Mouse (Mus musculus) B cell, adult 2 months (primary cell): ENCODE data around the gene Myl12a.

Source experiments
- DNase-seq, 2 experiments: peaks; one replicate each; pipeline ENCODE4 v3.0.0; 2022

Myl12a gene

GRCm38 (mm10) chr17:70986831-70987660 lies 15.6 kb downstream of the Myl12a start:
- DNase-seq: no peak

- no peak for DNase-seq
Observed at GRCm38 (mm10) chr17:70986355-70986740, 16.3 kb downstream of the Myl12a start.

- no peak for DNase-seq
Observed at GRCm38 (mm10) chr17:70985501-70986354, 16.9 kb downstream of the Myl12a start.

DNA sequence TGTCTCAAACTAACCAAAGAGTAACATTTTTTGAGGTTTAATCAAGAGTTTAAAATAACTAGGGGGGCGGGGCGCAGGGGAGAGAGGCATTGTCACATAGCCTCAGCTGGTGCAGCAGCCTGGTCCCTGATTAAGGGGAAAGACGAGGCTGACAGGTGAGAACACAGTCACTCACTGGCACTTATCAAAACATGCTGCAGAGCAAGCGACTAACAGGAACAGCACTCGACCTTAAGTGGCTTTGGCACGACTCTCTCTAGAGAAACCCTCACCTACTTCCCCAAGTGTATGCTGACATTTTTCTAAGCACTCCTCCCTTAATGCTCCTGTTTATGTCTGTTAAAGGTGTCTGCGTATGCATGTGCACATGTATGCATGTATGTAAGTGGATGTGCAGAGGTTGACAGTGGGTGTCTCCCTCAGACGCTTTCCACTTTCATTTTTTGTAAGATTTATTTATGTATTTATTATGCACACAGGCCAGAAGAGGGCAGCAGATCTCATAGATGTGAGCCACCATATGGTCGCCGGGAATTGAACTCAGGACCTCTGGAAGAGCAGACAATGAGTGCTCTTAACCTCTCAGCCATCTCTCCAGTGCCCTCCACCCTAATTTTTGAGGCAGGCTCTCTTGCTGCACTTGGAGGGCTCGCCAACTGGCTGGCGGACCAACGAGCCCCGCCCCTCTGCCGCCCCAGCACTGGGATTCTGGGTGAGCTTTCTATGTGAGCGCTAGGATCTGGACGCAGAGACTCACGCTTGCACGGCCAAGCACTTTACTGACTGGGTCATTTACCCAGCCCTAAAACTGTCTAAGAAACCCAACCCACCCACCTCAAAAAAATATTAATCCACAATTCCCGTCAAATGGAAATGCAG lies 23.1 kb downstream of the Myl12a start:
- no peak for DNase-seq

DNA sequence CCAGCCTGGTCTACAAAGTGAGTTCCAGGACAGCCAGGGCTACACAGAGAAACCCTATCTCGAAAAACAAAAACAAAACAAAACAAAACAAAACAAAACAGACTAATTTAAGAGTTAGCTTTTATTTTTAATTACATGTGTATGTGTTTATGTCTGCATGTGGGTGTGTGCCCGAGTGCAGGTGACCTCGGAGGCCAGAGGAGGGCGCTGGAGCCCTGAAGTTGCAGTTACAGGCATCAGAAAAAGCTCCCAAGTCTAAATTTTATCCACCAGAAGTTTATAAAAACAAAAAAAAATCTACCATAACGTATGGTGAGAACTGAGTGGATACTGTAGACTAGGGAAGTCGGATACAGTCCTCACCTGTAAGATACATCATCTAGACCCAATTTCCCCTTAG lies 24.9 kb downstream of the Myl12a start:
- peak; percentile 41 to 43 for DNase-seq

DNA sequence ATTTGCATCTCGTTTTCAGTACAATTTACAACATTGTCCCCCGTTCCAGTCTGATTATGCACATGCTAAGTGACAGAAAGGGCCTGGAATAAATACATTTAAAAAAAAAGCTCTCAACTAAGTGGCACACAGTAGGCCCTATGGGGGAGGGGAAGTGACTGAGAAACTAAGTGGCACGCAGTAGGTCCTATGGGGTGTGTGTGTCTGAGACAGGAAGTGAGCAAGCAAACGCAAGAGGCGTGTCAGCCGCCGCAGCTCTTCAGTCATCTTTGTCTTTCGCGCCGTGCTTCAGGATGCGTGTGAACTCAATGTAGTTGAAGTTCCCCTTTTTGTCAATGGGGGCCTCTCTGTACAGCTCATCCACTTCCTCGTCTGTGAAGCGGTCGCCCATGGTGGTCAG lies 28.6 kb downstream of the Myl12a start:
- DNase-seq: peak; percentile 79 to 82

GRCm38 (mm10) chr17:70973398-70973797 lies 29.3 kb downstream of the Myl12a start:
- no peak for DNase-seq

GRCm38 (mm10) chr17:70971206-70971605 lies 31.5 kb downstream of the Myl12a start:
- no peak for DNase-seq

DNA sequence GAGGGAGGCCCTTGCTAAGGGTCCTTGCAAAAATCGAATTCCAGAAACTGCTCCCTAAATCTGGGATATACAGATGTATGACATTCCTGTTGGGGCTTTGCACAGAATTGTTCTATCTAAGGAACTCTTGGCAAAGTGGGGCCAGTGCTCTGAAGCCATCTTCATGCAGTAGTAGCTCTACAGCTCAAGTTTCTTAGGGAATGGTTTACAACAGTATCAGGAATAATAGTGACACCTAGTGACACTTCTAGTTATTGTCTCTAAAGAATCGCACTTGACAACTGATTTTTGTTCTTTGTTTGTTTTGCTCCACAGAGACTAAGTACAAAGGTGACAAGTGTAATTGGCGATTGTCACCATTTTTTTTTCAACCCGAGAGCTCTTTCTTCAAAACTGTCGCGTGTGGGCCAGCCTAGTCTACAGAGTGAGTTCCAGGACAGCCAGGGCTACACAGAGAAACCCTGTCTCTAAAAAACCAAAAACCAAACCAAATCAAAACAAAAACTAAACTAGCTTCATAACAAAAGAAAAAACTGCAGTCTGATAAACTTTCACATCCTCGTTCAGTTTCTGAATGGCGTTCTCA lies 34.0 kb downstream of the Myl12a start:
- peak in 1 of 2 experiments; percentile 34 for DNase-seq

GRCm38 (mm10) chr17:70967646-70968045 lies 35.0 kb downstream of the Myl12a start:
- no peak for DNase-seq

GRCm38 (mm10) chr17:70967191-70967590 lies 35.5 kb downstream of the Myl12a start:
- DNase-seq: no peak

GRCm38 (mm10) chr17:70966126-70966525 lies 36.6 kb downstream of the Myl12a start:
- DNase-seq: no peak

DNA sequence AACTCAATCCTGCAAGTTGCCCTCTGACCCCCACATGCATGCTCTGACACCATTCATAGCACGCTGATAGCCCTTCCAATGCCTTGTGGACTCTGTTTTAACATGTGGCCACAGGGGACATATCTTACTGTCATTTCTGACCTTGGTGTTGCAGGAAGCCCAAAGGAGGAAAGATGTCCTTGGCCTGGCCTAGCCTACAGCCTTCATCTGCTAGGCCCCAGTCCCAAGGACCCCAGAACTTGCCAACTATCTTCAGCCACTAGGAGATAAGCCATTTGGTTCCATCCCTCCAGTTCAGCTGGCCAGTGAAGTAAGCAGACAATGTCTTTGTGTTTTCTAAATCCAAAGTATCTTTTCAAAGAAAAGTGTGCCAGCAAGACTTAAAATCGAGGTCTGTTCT lies 37.4 kb downstream of the Myl12a start:
- DNase-seq: no peak

DNA sequence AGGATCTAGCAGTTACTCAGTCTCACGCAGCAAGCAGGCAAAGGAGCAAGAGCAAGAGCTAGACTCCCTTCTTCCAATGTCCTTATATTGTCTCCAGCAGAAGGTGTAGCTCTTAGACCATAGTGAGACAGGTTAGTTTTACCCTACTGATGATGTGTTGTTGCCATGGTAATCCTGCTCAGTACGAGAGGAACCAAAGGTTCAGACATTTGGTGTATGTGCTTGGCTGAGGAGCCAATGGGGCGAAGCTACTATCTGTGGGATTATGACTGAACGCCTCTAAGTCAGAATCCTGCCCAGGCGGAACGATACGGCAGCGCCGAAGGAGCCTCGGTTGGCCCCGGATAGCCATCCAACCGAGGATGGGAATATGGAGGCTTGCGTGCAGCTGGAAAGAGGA lies 39.1 kb downstream of the Myl12a start:
- peak; percentile 97 to 98 for DNase-seq

DNA sequence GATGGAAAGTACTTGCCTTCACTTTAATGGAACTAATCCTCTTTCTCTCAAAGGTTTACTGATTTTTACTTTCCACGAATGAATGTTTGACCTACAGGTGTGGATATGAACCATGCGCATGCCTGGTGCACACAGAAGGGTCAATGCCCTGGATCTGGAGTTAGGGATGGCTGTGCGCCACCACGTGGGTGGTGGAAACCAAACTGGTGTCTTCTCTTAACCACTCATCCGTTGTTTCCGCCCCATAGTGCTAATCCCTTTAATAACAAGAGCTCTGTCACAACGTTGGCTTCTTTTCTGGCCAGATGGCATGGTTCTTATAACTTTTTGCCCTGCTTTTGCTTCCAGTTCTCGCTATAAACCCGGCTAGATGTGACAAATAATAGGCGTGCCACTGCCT lies 51.4 kb downstream of the Myl12a start:
- no peak for DNase-seq

- no peak for DNase-seq
Observed at GRCm38 (mm10) chr17:70949171-70949570, 53.5 kb downstream of the Myl12a start.

- no peak for DNase-seq
Observed at GRCm38 (mm10) chr17:70948721-70949120, 54.0 kb downstream of the Myl12a start.

DNA sequence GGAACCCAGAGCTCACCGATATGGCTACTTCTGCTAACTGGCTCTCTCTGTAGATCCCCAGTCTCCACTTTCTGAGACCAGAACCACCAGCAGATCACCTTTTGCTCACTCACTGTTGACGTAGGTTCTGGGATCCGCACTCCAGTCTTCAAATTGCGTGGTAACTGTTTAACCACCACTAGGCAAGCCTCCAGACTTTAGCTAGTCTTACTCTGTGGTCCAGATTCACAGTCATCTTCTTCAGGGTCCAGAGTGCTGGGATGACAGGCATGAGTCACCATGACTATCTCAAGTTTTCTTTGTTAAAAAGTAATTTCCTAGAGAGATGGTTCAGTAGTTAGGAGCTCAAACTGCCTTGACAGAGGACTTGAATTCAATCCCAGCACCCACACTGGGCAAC lies 58.9 kb downstream of the Myl12a start:
- DNase-seq: no peak
